Mouse (Mus musculus): Measurements from ENCODE around the gene Trim27. TPM values are rescaled to one million over a fixed set of nuclear protein-coding genes. Genes with fewer than 3 reads are reported as not detected.

Trim27 gene
- total and polyA plus RNA-seq, 3 experiments: 134 to 198 (median 146) TPM

GRCm38 (mm10) chr13:21158785-21159474 lies 20.3 kb upstream of the Trim27 start (continued):
- TF ChIP-seq ZMIZ1 (IDR thresholded peaks at IDR 0.05; ENCODE audit: low read depth, low read length) (no peak), ZNF384 (IDR thresholded peaks at IDR 0.05; ENCODE audit: low read depth, low read length) (no peak), PAX5 (IDR thresholded peaks at IDR 0.05; ENCODE audit: low read length) (no peak), SMC3 (IDR thresholded peaks at IDR 0.05; ENCODE audit: low read depth, low read length) (peak; percentile 60), KAT2A (IDR thresholded peaks at IDR 0.05; ENCODE audit: insufficient replicate concordance, low read length) (0 out of 2 replicates have a peak, but pooled peaks have one; percentile 20), NRF1 (IDR thresholded peaks at IDR 0.05; ENCODE audit: low read depth, low read length) (no peak; the same call in 1 of the 2 replicates), TBP (conservative IDR thresholded peaks at IDR 0.05; ENCODE audit: low read depth, low read length) (no peak), MYC (IDR thresholded peaks at IDR 0.05; ENCODE audit: low read depth, low read length) (no peak; the same call in 1 of the 2 replicates), TCF12 (IDR thresholded peaks at IDR 0.05; ENCODE audit: low read depth, low read length) (no peak), POLR2A (IDR thresholded peaks at IDR 0.05; ENCODE audit: low read depth, low read length) (no peak), NELFE (IDR thresholded peaks at IDR 0.05; ENCODE audit: low read depth, low read length) (0 out of 2 replicates have a peak, but pooled peaks have one; percentile 29), GABPA (IDR thresholded peaks at IDR 0.05; ENCODE audit: insufficient replicate concordance, low read depth, low read length) (no peak), CHD2 (IDR thresholded peaks at IDR 0.05; ENCODE audit: low read length) (no peak), MEF2A (IDR thresholded peaks at IDR 0.05; ENCODE audit: borderline replicate concordance, low read depth, low read length) (0 out of 2 replicates have a peak, but pooled peaks have one; percentile 31), POLR2AphosphoS2 (IDR thresholded peaks at IDR 0.05; ENCODE audit: low read depth, low read length) (no peak), ETS1 (conservative IDR thresholded peaks at IDR 0.05; ENCODE audit: low read depth, low read length) (no peak), RCOR1 (conservative IDR thresholded peaks at IDR 0.05; ENCODE audit: low read depth, low read length) (peak; percentile 74; the same call in 1 of the 2 replicates)

- DNase-seq (ENCODE audit: extremely low read depth): no peak
- no peaks in the 10 kb centered on the region for H3K36me3 ChIP-seq (replicated peaks in 1 of 2; ENCODE audit: control insufficient read depth in 1 of 2, insufficient read depth in 1 of 2, low read length in 1 of 2)
- no peaks in the 10 kb centered on the region for H3K9me3 ChIP-seq (replicated peaks; ENCODE audit: low read length)
- peak overlapping the region; percentile 68 for H3K9ac ChIP-seq (ENCODE audit: insufficient read depth, low read depth)
- H3K27me3 ChIP-seq (replicated peaks): peaks cover 18% of the 10 kb centered on the region
- H3K27ac ChIP-seq (ENCODE audit: insufficient read depth, low read depth): no peak overlapping the region
- dilution Hi-C loops (cut with MboI; ENCODE audit: extremely low pct_ligation_motif_present, extremely low pct_unique_long_range_greater_than_20kb, low sequenced_read_pairs) (no loop called here), in situ Hi-C loops (cut with MboI; ENCODE audit: low pct_ligation_motif_present, low pct_unique_long_range_greater_than_20kb, low sequenced_read_pairs) (loop anchor here (25.0 kb wide), 3 partner anchors 222 to 1047 kb away; no protein-coding TSS in a partner anchor)
- H3K4me1 ChIP-seq (ENCODE audit: control insufficient read depth in 1 of 2, insufficient read depth in 2 of 2): peaks cover 0 to 3% of the 10 kb centered on the region in 2 experiments; a peak in 2 of 4 replicates
- H3K4me3 ChIP-seq (replicated peaks in 1 of 3; ENCODE audit: low read depth in 2 of 3, low read length in 2 of 3, poor library complexity in 1 of 3): peak overlapping the region; percentile 65 to 67 (median 67)
- H3K79me2 ChIP-seq (replicated peaks; ENCODE audit: control insufficient read depth, extremely low read depth, insufficient read depth, poor library complexity, severe bottlenecking): no peaks in the 10 kb centered on the region
- H3K4me2 ChIP-seq (ENCODE audit: insufficient read depth, low read depth, poor library complexity, severe bottlenecking): peak overlapping the region; percentile 100
- TF ChIP-seq JUN (IDR thresholded peaks at IDR 0.05; ENCODE audit: insufficient read depth, low read depth, low read length) (no peak), CHD1 (IDR thresholded peaks at IDR 0.05; ENCODE audit: low read depth, low read length) (0 out of 2 replicates have a peak, but pooled peaks have one; percentile 54), SIN3A (IDR thresholded peaks at IDR 0.05; ENCODE audit: low read length) (0 out of 2 replicates have a peak, but pooled peaks have one; percentile 4)
Observed at GRCm38 (mm10) chr13:21159475-21159819, 19.8 kb upstream of the Trim27 start.

All from CH12.LX (cell line).